Mouse (Mus musculus) midbrain, embryonic 12.5 days (tissue): ENCODE results near the gene Lrriq3. TPM values are rescaled to one million over a fixed set of nuclear protein-coding genes. Genes with fewer than 3 reads are reported as not detected.

Source experiments
- ATAC-seq: fragments of 200-750 bp; cut with Nextera tagmentation; 2 replicates; pipeline ENCODE4 v1.8.0; 2017; ENCODE audit warnings: low read depth, moderate TSS enrichment, moderate library complexity; ENCODE audit not compliant: low FRiP score
- H3K27ac ChIP-seq: fragments of 300-500 bp; sonication (generic); replicated peaks from 2 replicates; pipeline ENCODE4 v1.5.1; 2016; ENCODE audit warnings: mild to moderate bottlenecking
- H3K27me3 ChIP-seq: fragments of 300-500 bp; sonication (generic); 2 replicates; pipeline ENCODE4 v1.6.1; 2016; ENCODE audit warnings: mild to moderate bottlenecking
- H3K36me3 ChIP-seq: fragments of 300-500 bp; sonication (generic); 2 replicates; pipeline ENCODE4 v1.6.1; 2016
- H3K4me1 ChIP-seq: fragments of 300-500 bp; sonication (generic); 2 replicates; pipeline ENCODE4 v1.6.1; 2016
- H3K4me2 ChIP-seq: fragments of 300-500 bp; sonication (generic); replicated peaks from 2 replicates; pipeline ENCODE4 v1.6.1; 2016; ENCODE audit warnings: mild to moderate bottlenecking, moderate library complexity
- H3K4me3 ChIP-seq: fragments of 300-500 bp; sonication (generic); 2 replicates; pipeline ENCODE4 v1.5.1; 2016; ENCODE audit warnings: mild to moderate bottlenecking
- H3K9ac ChIP-seq: fragments of 300-500 bp; sonication (generic); replicated peaks from 2 replicates; pipeline ENCODE4 v1.6.1; 2016; ENCODE audit warnings: mild to moderate bottlenecking, moderate library complexity
- H3K9me3 ChIP-seq: fragments of 300-500 bp; sonication (generic); 2 replicates; pipeline ENCODE4 v1.6.1; 2016; ENCODE audit warnings: mild to moderate bottlenecking
- WGBS: fragments of 180-500 bp; shearing (Covaris S2); methylation state at CpG from one replicate; pipeline ENCODE4 v1.1.7; 2016; 5-methylcytosine and 5-hydroxymethylcytosine counted together
- polyA plus RNA-seq: library from polyadenylated mRNA; unstranded; fragments of >200 nt; fragmentation: Nextera tagmentation; extraction: Ambion mirVana; gene quantifications from 2 replicates; pipeline ENCODE4 v1.2.1, GENCODE M21; 2016

Lrriq3 gene
- 1.1 and 1.3 TPM in 2 replicates for polyA plus RNA-seq

DNA sequence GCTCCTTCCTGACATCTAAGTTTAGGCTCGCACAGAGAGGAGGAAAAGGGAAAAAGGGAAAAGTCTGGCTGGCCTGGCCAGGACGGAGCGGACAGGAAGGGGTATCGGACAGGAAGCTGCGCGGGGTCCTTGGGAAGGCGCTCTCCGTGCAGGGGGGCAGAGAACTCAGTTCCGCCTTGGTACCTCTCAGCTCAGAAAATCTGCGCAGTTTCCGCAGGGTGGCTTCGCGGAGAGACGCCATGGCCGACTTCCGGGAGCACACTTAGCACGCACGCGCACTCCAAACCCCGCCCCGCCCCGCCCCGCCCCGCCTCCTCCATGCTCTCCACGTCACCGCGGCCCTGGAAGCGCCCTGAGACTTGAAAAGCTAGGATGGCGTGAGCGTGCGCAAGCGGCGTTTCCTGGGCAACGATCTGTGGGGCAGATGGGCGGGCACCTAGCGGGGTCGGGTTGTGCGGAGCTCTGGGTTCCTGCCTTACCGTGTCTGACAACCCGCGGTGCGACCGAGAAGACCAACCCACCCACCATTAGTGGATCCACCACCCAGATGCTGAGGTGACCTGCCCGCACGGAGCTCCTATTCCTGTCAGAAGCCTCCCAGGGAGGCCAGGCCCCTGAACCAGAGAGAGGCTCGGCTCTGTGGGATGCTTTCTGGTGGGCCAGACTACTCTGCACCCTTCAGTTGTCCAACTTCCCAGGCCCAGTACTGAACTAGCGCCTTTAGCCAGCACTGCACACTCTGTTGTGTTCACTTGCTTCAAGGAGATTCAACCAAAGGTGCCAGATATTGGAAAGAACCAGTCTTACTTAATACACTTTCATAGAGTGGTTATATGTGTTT lies at the start of gene Lrriq3, which contains the start of gene Fpgt:
Gene Lrriq3, plus strand, starts transcription at position 319 of the 841 bp plus-strand sequence.
Gene Fpgt, minus strand, starts transcription at position 288 of the 841 bp plus-strand sequence.
- peak within 1 kb of the TSS; percentile 62 for H3K4me2 ChIP-seq
- no peaks in the 10 kb centered on the region for H3K27me3 ChIP-seq
- no peaks in the 10 kb centered on the region for H3K9me3 ChIP-seq
- H3K36me3 ChIP-seq = no peaks in the 10 kb centered on the region
- no peaks in the 10 kb centered on the region for H3K4me1 ChIP-seq
- peak within 1 kb of the TSS; percentile 88 for H3K27ac ChIP-seq
- ATAC-seq = peak; percentile 99
- under 1% methylated on average over 44 of the region's 47 CpGs for WGBS
- H3K9ac ChIP-seq = peak within 1 kb of the TSS; percentile 71
- H3K4me3 ChIP-seq = peak within 1 kb of the TSS; percentile 65

- Histone ChIP-seq H3K27ac (no peak overlapping the region), H3K27me3 (no peaks in the 10 kb centered on the region)
- no peak for ATAC-seq
Observed at GRCm38 (mm10) chr3:155052021-155052420, 41.2 kb upstream of the Lrriq3 start.

GRCm38 (mm10) chr3:155053189-155053588 lies 40.0 kb upstream of the Lrriq3 start:
- Histone ChIP-seq H3K4me1 (no peaks in the 10 kb centered on the region), H3K36me3 (no peaks in the 10 kb centered on the region), H3K27ac (no peak overlapping the region), H3K9me3 (no peaks in the 10 kb centered on the region), H3K27me3 (no peaks in the 10 kb centered on the region), H3K9ac (no peak overlapping the region), H3K4me3 (no peak overlapping the region), H3K4me2 (no peak overlapping the region)
- WGBS = 74% methylated on average over 1 of the region's 1 CpGs
- no peak for ATAC-seq

More at GRCm38 (mm10) chr3:155052021-155052420, 41.2 kb upstream of the Lrriq3 start:
- Histone ChIP-seq H3K9ac (no peak overlapping the region), H3K36me3 (no peaks in the 10 kb centered on the region), H3K4me1 (no peaks in the 10 kb centered on the region), H3K4me3 (no peak overlapping the region), H3K4me2 (no peak overlapping the region), H3K9me3 (no peaks in the 10 kb centered on the region)

GRCm38 (mm10) chr3:155055231-155055916 lies 37.9 kb upstream of the Lrriq3 start, which contains the start of gene Tnni3k:
Gene Tnni3k, minus strand, starts transcription at chr3:155055407.
- Histone ChIP-seq H3K9me3 (no peaks in the 10 kb centered on the region), H3K9ac (no peak within 1 kb of the TSS), H3K4me1 (no peaks in the 10 kb centered on the region), H3K27me3 (no peaks in the 10 kb centered on the region), H3K4me2 (no peak within 1 kb of the TSS), H3K27ac (no peak within 1 kb of the TSS), H3K36me3 (no peaks in the 10 kb centered on the region), H3K4me3 (no peak within 1 kb of the TSS)
- ATAC-seq = no peak
- WGBS = 78% methylated on average over 6 of the region's 6 CpGs

DNA sequence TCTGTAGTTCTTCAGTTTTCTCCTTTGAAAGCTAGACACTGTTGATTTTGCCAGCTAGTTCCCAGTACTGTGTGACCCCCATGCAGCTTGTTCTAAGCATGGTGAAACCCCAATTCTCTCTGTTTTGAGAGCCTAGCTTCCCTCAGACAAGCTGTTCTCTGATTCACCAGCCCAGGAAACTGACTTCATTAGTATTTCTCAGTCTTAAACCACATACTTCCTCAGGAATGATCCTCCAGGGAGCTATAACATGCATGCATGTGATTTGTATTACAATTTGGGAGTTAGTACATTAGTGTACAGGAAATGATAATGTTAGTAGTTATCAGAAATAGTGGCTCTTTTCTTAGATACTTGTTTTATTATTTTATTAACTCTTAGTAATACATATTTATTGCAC lies 36.6 kb upstream of the Lrriq3 start:
- Histone ChIP-seq H3K4me2 (no peak overlapping the region), H3K9me3 (no peaks in the 10 kb centered on the region), H3K36me3 (no peaks in the 10 kb centered on the region), H3K27ac (no peak overlapping the region), H3K27me3 (no peaks in the 10 kb centered on the region), H3K4me3 (no peak overlapping the region), H3K9ac (no peak overlapping the region), H3K4me1 (no peaks in the 10 kb centered on the region)
- ATAC-seq = no peak

DNA sequence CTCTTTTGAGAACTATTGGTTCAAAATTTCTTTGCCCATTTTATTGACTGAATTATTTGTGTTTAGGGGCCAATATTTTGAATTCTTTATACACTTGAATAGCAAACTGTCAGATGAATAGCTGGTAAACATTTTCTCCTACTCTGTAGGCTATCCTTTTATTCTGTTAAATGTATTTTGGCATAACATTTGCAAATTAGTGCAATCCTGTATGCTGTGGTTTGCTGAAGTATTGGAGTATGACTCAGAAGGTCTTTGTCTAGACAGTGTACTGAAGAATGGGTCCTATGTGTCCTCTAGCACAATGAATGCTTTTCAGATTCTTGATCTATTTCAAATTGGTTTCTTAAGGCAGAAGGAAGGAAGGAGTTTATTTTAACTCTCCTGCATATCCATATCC lies 35.7 kb upstream of the Lrriq3 start:
- Histone ChIP-seq H3K27ac (no peak overlapping the region), H3K4me2 (no peak overlapping the region), H3K4me3 (no peak overlapping the region), H3K27me3 (no peaks in the 10 kb centered on the region), H3K9ac (no peak overlapping the region), H3K9me3 (no peaks in the 10 kb centered on the region), H3K4me1 (no peaks in the 10 kb centered on the region), H3K36me3 (no peaks in the 10 kb centered on the region)
- no peak for ATAC-seq

- no peak overlapping the region for H3K9ac ChIP-seq
- no peak overlapping the region for H3K4me2 ChIP-seq
- no peaks in the 10 kb centered on the region for H3K36me3 ChIP-seq
- no peak for ATAC-seq
- no peaks in the 10 kb centered on the region for H3K27me3 ChIP-seq
- 85% methylated on average over 6 of the region's 6 CpGs for WGBS
- H3K4me1 ChIP-seq = no peaks in the 10 kb centered on the region
- no peak overlapping the region for H3K4me3 ChIP-seq
- no peak overlapping the region for H3K27ac ChIP-seq
- H3K9me3 ChIP-seq = no peaks in the 10 kb centered on the region
Observed at GRCm38 (mm10) chr3:155058800-155059448, 34.3 kb upstream of the Lrriq3 start.

DNA sequence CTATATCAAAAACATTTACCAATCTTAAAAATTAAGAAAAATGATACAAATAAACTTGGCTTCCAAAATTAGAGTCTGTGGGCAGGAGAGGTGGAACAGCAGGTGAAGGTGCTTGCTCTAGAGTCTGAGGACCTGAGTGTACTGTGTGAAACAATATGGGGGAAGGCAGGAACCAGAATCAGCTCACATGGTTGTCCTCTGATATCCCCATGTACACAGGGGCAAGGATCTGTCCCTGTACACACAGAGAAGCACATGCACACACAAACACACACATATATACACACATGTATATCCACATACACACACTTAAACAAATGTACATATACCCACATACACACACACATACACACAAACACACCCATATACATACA lies 33.8 kb upstream of the Lrriq3 start:
- ATAC-seq = no peak
- Histone ChIP-seq H3K4me1 (no peaks in the 10 kb centered on the region), H3K36me3 (no peaks in the 10 kb centered on the region), H3K27me3 (no peaks in the 10 kb centered on the region), H3K9ac (no peak overlapping the region), H3K4me3 (no peak overlapping the region), H3K27ac (no peak overlapping the region), H3K9me3 (no peaks in the 10 kb centered on the region), H3K4me2 (no peak overlapping the region)

DNA sequence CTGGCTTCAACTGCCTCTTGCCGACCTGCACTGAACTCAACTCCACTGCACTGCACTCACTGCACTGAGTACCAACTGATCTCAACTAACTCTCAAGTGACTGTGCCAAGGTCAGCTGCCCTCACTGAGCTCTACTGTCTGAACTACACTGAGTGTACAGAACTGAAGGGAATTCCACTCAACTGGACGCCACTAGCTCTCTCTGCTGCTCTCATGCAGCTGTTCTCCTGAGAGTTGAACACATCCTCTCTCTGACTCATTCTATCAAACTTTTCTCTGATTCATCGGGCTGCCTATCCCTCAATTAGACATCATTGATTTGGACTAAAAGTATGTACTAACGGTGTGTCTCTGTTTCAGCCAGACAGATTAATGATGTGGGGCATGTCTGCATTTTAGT lies 15.3 kb upstream of the Lrriq3 start:
- H3K27me3 ChIP-seq = no peaks in the 10 kb centered on the region
- H3K4me2 ChIP-seq = no peak overlapping the region
- 88% methylated on average over 4 of the region's 4 CpGs for WGBS
- H3K27ac ChIP-seq = no peak overlapping the region
- H3K4me1 ChIP-seq = no peaks in the 10 kb centered on the region
- H3K36me3 ChIP-seq = no peaks in the 10 kb centered on the region
- H3K9me3 ChIP-seq = no peaks in the 10 kb centered on the region
- no peak overlapping the region for H3K4me3 ChIP-seq
- no peak overlapping the region for H3K9ac ChIP-seq
- ATAC-seq = no peak

DNA sequence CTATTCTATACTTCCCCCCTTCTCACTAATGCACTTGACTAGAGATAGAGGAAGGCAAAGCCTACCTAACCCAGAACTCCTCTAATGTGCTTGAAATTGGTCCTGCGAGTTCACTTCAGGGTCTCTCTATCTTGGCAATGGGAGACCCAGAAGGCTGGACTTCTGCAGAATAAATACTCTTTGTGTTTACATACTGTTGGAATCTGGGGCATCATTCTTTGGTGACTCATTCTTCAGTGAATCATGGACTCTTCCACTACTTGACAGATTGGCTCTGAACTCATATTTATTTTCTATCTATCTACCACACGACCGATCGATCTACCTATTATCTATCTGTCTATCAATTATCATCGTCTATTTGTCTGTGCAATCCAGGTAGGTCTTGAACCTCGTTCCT lies 1.2 kb upstream of the Lrriq3 start:
- Histone ChIP-seq H3K9ac (no peak overlapping the region), H3K4me2 (peak overlapping the region; percentile 62), H3K4me3 (peak overlapping the region; percentile 65; the same call in 1 of the 2 replicates), H3K27me3 (no peaks in the 10 kb centered on the region), H3K9me3 (no peaks in the 10 kb centered on the region), H3K27ac (no peak overlapping the region), H3K4me1 (no peaks in the 10 kb centered on the region), H3K36me3 (peaks cover 9% of the 10 kb centered on the region)
- WGBS = 95% methylated on average over 6 of the region's 6 CpGs
- ATAC-seq = no peak

GRCm38 (mm10) chr3:155099266-155099665 lies 6.0 kb downstream of the Lrriq3 start:
- H3K4me2 ChIP-seq = no peak overlapping the region
- no peak for ATAC-seq
- no peak overlapping the region for H3K4me3 ChIP-seq
- WGBS = 73% methylated on average over 1 of the region's 1 CpGs
- H3K9me3 ChIP-seq = no peaks in the 10 kb centered on the region
- H3K27ac ChIP-seq = no peak overlapping the region
- H3K27me3 ChIP-seq = no peaks in the 10 kb centered on the region
- H3K36me3 ChIP-seq = no peaks in the 10 kb centered on the region
- H3K9ac ChIP-seq = no peak overlapping the region
- H3K4me1 ChIP-seq = no peaks in the 10 kb centered on the region

DNA sequence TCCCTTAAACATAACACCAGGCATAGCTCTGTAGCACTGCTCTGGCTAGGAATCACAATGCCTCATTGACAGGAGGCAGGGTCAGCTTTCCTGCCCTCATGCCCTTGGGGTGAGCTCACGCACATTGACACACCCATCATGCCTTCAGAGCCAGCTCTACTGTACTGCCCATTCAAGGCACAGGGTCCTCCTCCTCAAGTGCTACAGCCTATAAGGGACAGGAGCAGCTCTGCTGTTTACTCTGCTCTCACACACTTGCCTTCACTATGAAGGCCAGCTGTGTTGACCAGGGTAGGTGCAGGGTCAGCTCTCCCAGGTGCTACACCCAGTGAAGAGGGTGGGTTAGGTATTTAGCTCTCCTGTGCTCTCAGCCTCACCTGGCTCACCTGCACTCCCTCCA lies 12.7 kb downstream of the Lrriq3 start:
- H3K27ac ChIP-seq = no peak overlapping the region
- no peak overlapping the region for H3K9ac ChIP-seq
- no peaks in the 10 kb centered on the region for H3K4me1 ChIP-seq
- no peaks in the 10 kb centered on the region for H3K36me3 ChIP-seq
- H3K9me3 ChIP-seq = no peaks in the 10 kb centered on the region
- H3K4me2 ChIP-seq = no peak overlapping the region
- WGBS = 60% methylated on average over 1 of the region's 1 CpGs
- no peak overlapping the region for H3K4me3 ChIP-seq
- 0 out of 2 replicates have a peak, but pooled peaks have one; percentile 34 for ATAC-seq
- H3K27me3 ChIP-seq = no peaks in the 10 kb centered on the region
